Mouse (Mus musculus): ENCODE data around the gene Nos1ap.

- no peak for TF ChIP-seq CTCF (conservative IDR thresholded peaks at IDR 0.05; ENCODE audit: insufficient read depth, insufficient read length, low read depth, low read length)
- no peak for TF ChIP-seq POLR2A (IDR thresholded peaks at IDR 0.05; ENCODE audit: low read depth, low read length)
These were observed 157.4 kb downstream of the Nos1ap start for GRCm38 (mm10) chr1:170432288-170432687.
